Mouse (Mus musculus) liver, embryonic 14.5 days (tissue): ENCODE data around the gene Traf5.

Experiments used
- CTCF ChIP-seq: IDR thresholded peaks from 2 replicates; pipeline ENCODE4 v1.5.1; 2016; ENCODE audit warnings: antibody characterized with exemption, low read depth, control low read depth
- EP300 ChIP-seq: IDR thresholded peaks from 2 replicates; pipeline ENCODE4 v1.6.1; 2016; ENCODE audit warnings: antibody characterized with exemption, low read depth

GRCm38 (mm10) chr1:192140313-192140712 lies 48.0 kb upstream of the Traf5 start:
- TF ChIP-seq CTCF (no peak), EP300 (no peak)
